Mouse (Mus musculus): ENCODE results near the gene Dennd5b. TPM values are rescaled to one million over a fixed set of nuclear protein-coding genes. Genes with fewer than 3 reads are reported as not detected.
A peak's percentile ranks its signal among the peaks of the same experiment; 100 is the strongest.
"Not testable (repeated sequence)": the region's sequence is repeated elsewhere in the genome, so short reads cannot be mapped to it uniquely, and the experiment has no call there.

Gene Dennd5b
- total RNA-seq, 4 experiments from 2014 or later = 41.9 to 59.0 (median 47.0) TPM

DNA sequence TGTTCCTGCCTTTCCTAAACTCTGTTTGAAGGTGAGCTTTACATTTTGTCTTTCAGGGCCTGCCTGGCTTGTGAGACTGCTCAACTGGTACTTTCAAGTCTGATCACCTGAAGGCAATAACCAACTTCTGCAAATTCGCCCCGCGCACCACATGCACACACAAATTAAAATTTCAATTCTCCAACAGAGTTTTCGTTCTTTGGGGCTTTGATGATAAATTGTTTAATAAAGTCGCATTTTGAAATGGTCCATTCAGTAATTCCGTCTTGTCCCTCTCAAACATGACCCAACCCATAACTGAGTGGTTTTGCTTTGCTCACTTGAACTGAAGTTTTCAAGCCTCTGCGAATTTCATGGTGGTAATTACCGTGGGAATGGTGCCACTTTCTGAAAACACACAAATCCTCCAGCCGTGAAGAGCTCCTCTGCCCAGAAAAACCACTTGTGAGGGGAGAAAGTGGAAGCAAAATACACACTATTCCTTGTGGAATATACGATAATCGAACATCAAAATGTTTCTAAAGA lies 154.5 kb downstream of the Dennd5b start:
- DNase-seq (ENCODE audit: low spot score in 2 of 2) = no peak

DNA sequence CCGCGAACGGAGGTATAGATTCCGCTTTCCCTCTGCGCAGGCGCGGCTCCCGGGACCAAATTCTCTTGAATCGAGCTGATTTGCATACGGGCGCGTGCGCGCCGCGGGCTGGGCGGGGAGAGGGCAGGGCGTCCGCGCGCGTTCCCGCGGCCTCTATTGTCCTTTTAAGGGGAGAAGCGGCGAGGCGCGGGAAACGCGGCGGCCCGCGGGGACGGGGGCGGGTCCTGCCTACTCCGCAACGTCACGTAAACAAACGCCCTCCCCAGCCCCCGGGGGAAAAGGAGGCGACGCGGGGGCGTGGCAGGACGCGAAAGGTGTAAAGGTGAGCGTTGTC lies 155.1 kb downstream of the Dennd5b start, which contains the start of gene Sinhcaf:
TSS of gene Sinhcaf (minus strand) at position 59 of the 334 bp plus-strand sequence.
- peak; percentile 89 to 93 for DNase-seq (ENCODE audit: low spot score in 2 of 2)

- peak; percentile 4 to 5 for DNase-seq (ENCODE audit: low spot score in 2 of 2)
These were observed 155.7 kb downstream of the Dennd5b start for GRCm38 (mm10) chr6:148945509-148946408.

- DNase-seq (ENCODE audit: low spot score in 2 of 2) = peak; percentile 5 to 9
These were observed 156.5 kb downstream of the Dennd5b start for GRCm38 (mm10) chr6:148944767-148945508.

DNA sequence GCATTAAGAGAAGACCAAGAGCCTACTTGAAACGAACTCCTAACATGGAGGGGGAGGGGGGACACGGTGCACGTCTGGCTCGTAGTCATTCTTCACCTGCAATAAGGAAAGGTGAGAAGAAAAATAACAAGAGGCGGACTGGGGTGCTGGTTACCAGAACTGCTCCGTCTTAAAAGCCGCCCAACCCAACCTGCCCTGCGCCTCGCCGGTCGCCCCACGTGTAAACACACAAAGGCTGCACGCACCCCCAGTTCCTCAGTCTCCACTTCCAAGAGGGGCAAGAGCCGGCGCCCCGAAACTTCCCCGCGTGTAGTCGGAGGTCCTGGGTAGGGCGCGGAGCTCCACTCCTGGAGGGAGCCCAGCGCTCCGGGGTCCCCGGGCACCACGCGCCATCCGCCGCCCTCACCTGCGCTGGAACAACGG lies 157.1 kb downstream of the Dennd5b start:
- DNase-seq (ENCODE audit: low spot score in 2 of 2) = no peak

DNA sequence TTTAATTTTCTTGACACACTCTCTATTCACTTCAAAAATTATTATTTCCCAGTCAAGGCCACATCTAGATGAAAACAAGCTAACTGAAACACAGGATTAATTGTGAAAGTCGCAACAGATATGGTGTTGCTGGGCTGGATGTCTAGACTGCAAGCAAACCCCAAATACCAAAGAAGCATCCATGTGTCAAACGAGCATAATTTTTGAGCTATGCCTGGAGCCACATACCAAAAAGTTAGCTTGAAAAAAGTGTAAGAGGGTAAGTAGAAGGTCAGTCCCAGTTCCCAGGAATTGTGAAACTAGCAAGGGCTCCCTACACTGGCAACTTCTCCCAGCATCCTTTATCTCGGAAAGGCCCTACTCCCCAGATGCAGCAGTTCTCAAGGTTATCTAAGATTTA lies 157.8 kb downstream of the Dennd5b start:
- no peak for DNase-seq (ENCODE audit: low spot score in 2 of 2)

DNA sequence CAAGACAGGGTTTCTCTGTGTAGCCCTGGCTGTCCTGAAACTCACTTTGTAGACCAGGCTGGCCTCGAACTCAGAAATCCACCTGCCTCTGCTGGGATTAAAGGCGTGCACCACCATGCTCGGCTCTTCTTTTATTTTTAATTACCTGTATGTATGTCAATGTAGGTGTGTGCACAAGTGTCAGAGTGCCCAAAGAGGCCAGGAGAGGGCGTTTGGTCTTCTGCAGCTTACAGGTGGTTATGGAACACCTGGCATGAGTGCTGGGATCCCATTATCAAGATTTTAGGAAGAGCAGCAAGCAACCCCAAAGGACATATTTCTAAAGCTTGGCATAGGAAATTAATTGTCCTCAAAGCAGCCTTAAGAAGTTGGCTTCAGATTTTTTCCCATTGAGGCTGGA lies 159.1 kb downstream of the Dennd5b start:
- no peak for DNase-seq (ENCODE audit: low spot score in 2 of 2)

GRCm38 (mm10) chr6:148941880-148942279 lies 159.6 kb downstream of the Dennd5b start:
- DNase-seq (ENCODE audit: low spot score in 2 of 2) = no peak

- not testable (repeated sequence) for DNase-seq (ENCODE audit: low spot score in 2 of 2)
These were observed 161.1 kb downstream of the Dennd5b start for GRCm38 (mm10) chr6:148940383-148940782.

Other genes with a start within 250 kb of the Dennd5b start
- 10 to 100 TPM in 2 of 4 experiments, 1 to 10 TPM in 2; 8.0 to 11.7 (median 10.1) TPM for gene Caprin2, start 205.4 kb downstream of the Dennd5b start, total RNA-seq (2022)
- gene Sinhcaf, start 155.2 kb downstream of the Dennd5b start, total RNA-seq (2022) = 1 to 10 TPM; 2.9 to 5.3 (median 4.0) TPM
- not detected for gene Gm10203, start 28.5 kb upstream of the Dennd5b start, total RNA-seq (2022)
- 1 to 10 TPM; 3.3 to 6.3 (median 4.0) TPM for gene Etfbkmt, start 38.2 kb upstream of the Dennd5b start, total RNA-seq (2022)
- gene Amn1, start 87.0 kb upstream of the Dennd5b start, total RNA-seq (2022) = 10 to 100 TPM; 27.3 to 39.2 (median 32.6) TPM
- 10 to 100 TPM; 16.9 to 19.2 (median 17.5) TPM for gene Resf1, start 207.7 kb upstream of the Dennd5b start, total RNA-seq (2022)